Mouse (Mus musculus) cerebellum, adult (tissue): Measurements from ENCODE around the gene Senp7.
"Not testable (repeated sequence)": the region's sequence is repeated elsewhere in the genome, so short reads cannot be mapped to it uniquely, and the experiment has no call there.

ENCODE experiments used
- ATAC-seq: cut with Nextera tagmentation; 2 replicates; pipeline ENCODE4 v1.9.2; 2017; ENCODE audit warnings: mild to moderate bottlenecking, moderate library complexity, mixed read lengths; ENCODE audit not compliant: insufficient number of reproducible peaks, low FRiP score, low TSS enrichment

Senp7 gene

GRCm38 (mm10) chr16:56122517-56122916 is 74.4 kb downstream of the Senp7 start:
- no peak for ATAC-seq

- no peak for ATAC-seq
Measured at GRCm38 (mm10) chr16:56124045-56124444, 75.9 kb downstream of the Senp7 start.

- no peak for ATAC-seq
Measured at GRCm38 (mm10) chr16:56131666-56132065, 83.5 kb downstream of the Senp7 start.

- no peak for ATAC-seq
Measured at GRCm38 (mm10) chr16:56134149-56134548, 86.0 kb downstream of the Senp7 start.

GRCm38 (mm10) chr16:56137672-56138071 is 89.5 kb downstream of the Senp7 start:
- ATAC-seq, result not testable (repeated sequence)

- ATAC-seq, result no peak
Measured at GRCm38 (mm10) chr16:56139921-56140320, 91.8 kb downstream of the Senp7 start.

- no peak for ATAC-seq
Measured at GRCm38 (mm10) chr16:56144876-56145555, 96.9 kb downstream of the Senp7 start.

- ATAC-seq, result no peak
Measured at GRCm38 (mm10) chr16:56147679-56148078, 99.5 kb downstream of the Senp7 start.

GRCm38 (mm10) chr16:56163466-56163865 is 115.3 kb downstream of the Senp7 start:
- ATAC-seq, result no peak

- no peak for ATAC-seq
Measured at GRCm38 (mm10) chr16:56170247-56170646, 122.1 kb downstream of the Senp7 start.

- peak; percentile 49 for ATAC-seq
Measured at GRCm38 (mm10) chr16:56175867-56176581, 127.9 kb downstream of the Senp7 start.

GRCm38 (mm10) chr16:56186863-56187262 is 138.7 kb downstream of the Senp7 start:
- ATAC-seq, result no peak

- ATAC-seq, result no peak
Measured at GRCm38 (mm10) chr16:56188198-56188597, 140.1 kb downstream of the Senp7 start.

- no peak for ATAC-seq
Measured at GRCm38 (mm10) chr16:56204051-56204450, 155.9 kb downstream of the Senp7 start, which contains the start of gene Impg2. Gene Impg2 (plus strand): TSS chr16:56204313.

- no peak for ATAC-seq
Measured at GRCm38 (mm10) chr16:56212740-56213139, 164.6 kb downstream of the Senp7 start.

- no peak for ATAC-seq
Measured at GRCm38 (mm10) chr16:56227686-56228085, 179.5 kb downstream of the Senp7 start.

GRCm38 (mm10) chr16:56229455-56229854 is 181.3 kb downstream of the Senp7 start:
- ATAC-seq, result no peak

GRCm38 (mm10) chr16:56231300-56231699 is 183.2 kb downstream of the Senp7 start:
- ATAC-seq, result no peak

GRCm38 (mm10) chr16:56232736-56233135 is 184.6 kb downstream of the Senp7 start:
- peak; percentile 64; the same call in 1 of the 2 replicates for ATAC-seq
